Mouse (Mus musculus): ENCODE data around the gene Cdk19.

Gene Cdk19

DNA sequence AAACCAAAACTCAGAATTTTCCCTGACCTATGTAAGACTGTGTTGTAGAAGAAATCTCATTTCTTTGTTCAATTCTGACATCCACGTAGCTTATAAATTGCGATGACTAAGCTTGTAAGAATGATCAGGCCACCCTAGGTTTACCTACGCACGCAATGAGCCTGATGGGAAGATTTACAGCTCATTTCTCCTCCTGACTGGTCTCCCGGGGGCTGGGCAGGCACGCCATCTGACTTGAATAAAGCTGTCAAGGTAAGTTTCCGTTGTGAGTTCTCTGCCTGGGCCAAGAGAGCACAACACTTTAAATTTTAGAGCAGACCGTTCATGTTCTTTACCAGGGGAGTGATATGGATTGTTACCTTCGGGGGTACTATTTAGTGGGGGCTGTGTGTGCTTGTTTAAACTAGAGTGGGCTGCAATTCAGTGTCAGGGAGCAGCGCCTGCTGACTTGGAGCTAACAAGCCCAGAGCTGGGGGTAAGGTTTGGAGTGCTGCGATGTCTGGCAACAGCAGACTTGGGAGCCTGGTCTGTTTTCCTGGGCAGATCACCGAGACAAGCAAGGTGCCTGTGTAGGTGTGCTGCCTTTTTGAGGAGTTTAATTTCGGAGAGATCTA is at the start of gene Cdk19:
Cdk19 (plus strand) TSS at position 214 of the 614 bp plus-strand sequence.
- DNase-seq (ENCODE audit: low read depth, low spot score), result peak; percentile 52

DNA sequence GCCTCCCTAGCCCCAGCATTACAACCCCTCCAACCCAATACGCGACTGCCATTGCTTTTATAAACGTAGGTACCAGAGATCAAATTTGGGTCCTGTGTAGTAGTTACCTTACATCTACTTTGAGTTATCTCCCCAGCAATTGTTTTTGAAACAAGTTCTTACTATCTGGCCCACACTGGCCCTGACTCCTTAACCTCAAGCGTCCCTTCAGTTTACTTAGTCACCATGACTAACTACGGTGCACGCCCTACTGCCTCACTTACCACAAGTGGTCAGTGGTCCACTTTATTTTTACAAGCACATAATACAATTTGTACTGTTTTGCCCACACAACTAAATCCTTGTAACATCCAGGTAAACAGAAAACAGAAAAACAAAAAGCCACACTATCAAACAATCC is 46.7 kb upstream of the Cdk19 start:
- no peak for DNase-seq (ENCODE audit: low read depth, low spot score)

DNA sequence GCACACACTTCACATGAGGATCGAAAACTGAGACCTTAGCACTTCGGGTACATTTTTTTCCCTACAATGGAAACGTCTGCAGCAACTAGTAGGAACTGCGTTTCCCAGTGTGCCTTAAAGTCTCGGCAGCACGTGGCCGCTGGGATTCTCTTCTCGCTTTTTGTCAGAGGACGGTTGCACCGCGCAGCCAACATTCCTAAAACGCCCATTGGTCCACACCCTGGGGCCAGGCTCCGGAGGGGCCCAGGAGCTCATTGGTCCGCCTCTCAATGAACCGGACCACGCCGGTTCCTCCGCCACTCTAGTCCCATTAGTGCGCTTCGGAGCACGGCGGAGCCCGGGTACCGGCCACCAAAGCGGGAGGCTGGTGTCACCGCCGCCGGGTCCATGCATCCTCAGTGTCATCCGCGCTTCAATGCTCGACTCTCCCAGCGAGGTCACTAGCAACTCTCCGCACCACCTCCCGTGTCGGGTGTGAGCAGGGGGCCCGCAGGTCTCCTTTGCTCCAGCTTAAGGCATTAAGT is 38.7 kb upstream of the Cdk19 start:
- DNase-seq (ENCODE audit: low read depth, low spot score), result peak; percentile 93

DNA sequence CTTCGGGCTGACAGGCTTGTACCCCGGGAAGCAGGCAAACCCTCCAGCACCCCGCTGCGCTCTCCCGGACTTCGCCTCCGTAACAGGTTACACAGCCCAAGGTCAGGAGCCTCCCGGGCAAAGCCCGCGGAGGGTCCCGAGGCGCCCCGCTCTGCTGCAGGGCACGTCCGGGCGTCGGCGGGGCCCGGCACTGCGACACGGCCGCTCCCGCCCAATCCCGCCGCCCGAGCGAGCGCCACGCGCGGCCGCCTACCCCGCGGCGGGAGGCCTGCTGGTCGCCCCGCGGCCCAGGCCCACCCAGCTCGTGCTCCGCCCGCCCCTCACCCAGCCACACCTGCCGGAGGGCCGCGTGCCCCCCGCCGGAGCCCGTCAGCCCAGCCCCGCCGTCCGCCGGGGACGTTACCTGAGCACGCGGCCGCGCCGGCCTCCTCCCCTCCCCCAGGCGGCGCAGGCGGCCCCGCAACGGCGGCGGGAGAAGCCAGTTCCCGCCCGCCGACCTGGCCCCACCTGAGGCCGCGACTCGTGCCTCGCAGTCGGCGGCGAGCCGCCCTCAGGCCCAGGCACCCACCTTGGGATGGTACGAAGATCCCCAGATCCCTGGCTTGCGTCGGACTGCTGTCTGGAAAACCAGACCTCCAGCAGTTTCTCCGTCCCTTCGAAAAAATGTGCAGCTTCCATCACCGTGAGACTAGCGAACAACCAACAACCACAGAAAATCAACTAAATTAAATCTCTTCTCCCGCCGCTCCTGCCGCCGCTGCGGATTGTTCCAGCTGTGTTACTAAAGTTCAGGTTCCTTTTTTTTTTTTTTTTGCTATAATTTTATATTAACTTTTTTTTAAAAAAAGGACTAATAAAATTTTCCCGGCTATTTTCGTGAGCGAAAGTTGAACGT is 37.9 kb upstream of the Cdk19 start:
- DNase-seq (ENCODE audit: low read depth, low spot score), result peak; percentile 37

DNA sequence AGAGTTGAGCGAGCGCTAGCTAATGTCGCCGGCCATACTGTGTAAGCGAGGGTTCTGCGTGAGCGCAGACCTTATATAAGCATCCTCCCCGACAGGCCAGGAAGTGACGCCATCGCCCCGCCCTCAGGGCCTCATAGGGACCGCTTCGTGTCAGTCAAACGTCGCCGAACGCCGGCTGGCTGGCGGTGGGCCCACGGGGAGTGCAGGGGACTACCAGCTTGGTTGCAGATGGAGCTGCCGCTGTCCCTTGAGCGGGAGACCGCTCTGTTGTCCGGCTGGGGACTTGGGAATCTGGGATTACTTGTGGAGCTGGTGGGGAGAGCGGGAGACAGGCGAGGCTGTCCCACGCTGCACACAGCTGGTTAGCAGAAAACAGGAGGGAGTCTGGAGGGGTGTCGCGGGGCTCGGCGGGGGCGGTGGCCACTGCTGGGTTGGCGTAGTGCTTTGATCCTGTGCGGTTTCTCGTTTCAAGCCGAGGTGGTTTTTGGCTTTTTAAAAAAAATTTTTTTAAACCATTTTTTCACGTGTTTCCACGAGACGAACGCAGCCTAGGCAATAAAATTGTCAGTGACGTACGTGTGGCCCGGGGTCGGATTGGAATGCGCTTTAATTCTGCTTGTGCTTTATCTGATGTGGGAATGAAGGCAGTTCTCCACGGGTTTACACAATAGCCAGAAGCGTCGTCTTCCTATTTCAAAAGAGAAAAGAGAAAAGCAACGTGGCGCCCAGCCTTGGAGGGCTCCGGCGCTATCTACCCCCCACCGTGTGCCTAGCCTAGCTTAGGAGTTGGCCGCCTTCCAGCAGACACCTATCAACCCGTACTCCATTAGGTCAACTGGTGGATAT is 37.0 kb upstream of the Cdk19 start, which contains the start of gene Amd1:
Amd1 (minus strand) TSS at position 47 of the 846 bp plus-strand sequence.
- DNase-seq (ENCODE audit: low read depth, low spot score), result peak; percentile 99

DNA sequence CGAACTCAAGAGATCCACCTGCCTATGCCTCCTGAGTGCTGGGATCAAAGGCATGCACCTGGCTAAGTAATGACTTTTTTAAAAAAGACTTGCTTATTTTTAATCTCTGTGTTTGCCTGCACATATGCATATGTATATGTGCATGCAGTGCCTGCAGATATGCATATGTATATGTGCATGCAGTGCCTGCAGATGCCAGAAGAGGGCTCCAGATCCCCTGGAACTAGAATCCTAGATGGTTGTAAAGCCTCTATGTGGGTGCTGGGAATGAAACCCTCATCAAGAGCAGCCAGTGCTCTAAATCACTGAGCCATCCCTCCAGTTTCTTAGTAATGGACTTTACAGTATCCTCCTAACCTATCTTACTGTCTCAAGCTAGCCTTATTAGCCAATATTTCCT is 33.4 kb upstream of the Cdk19 start:
- no peak for DNase-seq (ENCODE audit: low read depth, low spot score)

DNA sequence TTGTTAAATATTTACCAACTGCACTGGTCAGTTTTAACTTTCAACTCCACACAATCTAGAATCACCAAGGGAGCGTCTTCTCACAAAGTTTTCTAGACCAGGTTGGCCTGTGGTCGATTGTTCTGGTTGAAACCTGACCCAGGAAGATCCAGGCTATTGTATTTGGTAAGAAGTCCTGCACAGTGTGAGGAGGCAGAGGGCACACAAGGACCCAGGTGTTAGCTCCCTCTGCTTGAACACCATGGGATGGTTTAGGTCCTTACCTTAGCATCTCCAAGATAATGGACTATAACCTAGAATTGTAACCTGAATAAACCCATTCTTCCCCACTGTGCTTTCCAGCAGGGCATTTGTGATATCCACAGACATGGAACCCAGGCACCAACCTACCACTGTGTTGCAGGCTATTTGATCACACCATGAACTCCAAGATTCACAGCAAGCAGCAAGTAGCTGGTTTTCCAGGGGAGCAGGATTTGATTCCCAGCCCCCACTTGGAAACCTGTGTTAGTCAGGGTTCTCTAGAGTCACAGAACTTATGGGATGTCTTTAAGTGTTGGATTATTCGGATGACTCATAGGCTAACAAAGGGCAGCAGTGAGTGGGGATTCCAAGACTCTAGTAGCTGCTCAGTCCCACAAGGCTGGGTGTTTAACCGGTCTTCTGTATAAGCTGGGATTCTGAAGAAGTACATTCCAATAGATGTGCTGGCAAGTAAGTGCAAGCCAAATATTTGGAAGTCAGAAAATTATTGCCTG is 31.4 kb upstream of the Cdk19 start:
- DNase-seq (ENCODE audit: low read depth, low spot score), result no peak

DNA sequence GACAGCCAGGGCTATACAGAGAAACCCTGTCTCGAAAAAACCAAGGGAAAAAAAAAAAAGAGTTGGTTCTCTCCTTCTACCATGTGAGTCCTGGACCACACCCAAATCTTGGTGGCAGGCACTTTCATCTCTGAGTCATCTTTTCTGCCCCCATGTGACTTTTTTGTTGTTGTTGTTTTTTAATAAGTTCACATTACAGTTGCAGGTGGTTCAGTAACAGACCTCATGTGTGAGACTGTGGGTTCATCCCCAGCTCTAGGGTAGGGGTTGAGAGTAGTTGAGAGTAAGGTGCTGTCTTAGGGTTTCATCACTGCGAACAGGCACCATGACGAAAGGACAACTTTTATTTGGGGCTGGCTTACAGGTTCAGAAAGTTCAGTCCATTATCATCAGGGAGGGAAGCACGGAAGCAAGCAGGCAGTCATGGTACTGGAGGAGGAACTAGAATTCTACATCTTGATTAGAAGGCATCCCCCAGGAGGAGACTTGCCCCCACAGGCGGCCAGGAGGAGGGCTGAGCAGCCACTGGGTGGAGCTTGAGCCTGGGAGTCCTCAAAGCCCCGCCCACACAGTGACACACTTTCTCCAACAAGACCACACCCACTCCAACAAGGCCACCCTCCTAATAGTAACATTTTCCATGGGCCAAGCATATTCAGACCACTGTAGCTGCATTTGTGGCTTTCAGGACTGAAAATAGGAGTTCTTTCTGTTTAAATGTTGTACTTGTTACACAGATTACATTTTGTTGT is 29.3 kb upstream of the Cdk19 start:
- no peak for DNase-seq (ENCODE audit: low read depth, low spot score)

DNA sequence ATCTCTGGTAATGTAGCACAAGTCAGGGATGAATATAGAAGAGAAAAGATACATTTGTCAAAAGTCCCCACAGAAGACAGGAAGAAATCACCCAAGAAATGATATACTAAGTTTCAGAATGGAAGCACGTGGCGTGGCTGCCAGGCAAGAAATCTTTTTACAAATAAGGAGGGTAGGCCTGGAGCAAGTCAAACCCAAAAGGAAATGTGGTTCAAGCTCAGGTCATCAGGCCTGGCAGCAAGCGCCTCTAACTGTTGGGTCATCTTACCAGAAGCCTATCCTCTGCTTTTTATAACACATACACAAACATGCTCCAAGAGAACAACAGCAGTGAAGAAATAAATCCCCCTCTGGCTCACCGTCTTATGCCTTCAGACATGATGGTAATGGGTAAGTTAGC is 26.6 kb upstream of the Cdk19 start:
- no peak for DNase-seq (ENCODE audit: low read depth, low spot score)

DNA sequence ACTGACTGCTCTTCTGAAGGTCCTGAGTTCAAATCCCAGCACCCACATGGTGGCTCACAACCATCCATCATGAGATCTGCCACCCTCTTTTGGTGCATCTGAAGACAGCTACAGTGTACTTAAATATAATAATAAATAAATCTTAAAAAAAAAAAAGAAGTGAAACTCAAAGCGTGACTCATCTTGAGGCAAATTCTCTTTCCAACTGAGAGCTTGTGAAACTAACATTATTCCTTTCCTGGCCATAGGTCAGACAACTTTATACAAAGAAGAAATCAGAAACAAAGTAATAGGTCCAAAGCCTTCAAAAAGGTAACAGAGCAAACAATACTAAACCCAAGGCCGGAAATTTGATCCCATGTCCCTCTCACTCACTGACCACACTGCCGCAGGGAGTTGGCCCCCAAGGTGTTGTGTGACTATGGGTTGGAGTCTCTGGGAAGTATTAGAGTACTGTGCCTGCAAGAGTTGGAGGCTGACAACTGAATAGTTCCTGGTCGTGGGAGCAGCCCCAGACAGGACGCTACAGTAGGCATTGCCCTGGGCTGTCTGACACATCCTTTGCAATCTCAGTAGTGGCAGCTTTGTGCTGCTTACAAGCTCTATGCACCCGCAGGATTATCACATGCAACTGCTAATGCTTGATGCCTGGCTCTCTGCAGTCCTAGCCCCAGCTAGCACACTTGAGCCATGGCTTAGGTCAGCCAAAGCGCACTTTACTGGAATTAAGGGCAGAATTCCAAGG is 22.4 kb upstream of the Cdk19 start:
- no peak for DNase-seq (ENCODE audit: low read depth, low spot score)

DNA sequence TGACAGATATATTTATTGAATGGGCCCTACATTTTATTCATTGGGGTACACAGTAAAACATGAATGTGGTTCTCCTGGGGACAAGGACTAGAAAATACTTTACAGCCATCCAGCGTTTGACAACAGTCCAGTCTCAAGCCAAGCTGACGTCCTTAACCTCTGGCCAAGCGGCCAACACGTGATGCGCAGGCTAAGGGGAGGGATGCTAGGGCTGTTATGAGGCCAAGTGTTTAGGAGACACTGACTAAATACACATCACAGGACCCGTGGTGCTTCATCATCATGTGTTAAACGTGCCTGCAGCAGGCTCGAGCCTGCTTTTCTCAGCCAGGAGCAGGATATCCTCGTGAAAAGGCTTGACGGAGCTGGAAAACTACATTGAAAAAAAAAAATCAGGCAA is 19.1 kb upstream of the Cdk19 start:
- no peak for DNase-seq (ENCODE audit: low read depth, low spot score)

DNA sequence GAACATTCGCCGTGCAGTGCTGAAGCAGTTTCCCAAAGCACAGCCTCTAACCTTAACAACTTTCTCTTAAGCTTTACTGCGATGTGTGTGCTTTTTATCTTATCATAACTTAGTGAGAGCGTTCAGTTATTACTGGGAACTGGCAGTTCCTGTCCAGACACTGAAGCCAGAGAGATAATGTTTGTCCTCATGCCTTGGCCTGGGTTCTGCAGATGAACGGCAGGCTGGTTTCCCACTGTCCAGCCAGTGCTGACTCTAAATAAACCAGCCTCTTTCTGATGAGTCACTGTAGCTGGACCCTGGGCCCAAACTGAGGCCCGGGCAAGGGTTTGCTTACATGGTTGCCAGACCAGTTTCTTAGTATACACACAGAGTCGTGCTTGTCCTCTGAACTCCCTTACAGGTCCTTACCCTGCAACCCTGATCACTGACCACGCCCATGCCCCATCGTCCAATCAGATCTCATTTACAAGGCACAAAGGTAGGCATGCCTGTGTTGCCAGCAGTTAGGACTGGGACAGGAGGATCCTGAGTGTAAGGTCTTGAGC is 11.3 kb upstream of the Cdk19 start:
- DNase-seq (ENCODE audit: low read depth, low spot score), result no peak

DNA sequence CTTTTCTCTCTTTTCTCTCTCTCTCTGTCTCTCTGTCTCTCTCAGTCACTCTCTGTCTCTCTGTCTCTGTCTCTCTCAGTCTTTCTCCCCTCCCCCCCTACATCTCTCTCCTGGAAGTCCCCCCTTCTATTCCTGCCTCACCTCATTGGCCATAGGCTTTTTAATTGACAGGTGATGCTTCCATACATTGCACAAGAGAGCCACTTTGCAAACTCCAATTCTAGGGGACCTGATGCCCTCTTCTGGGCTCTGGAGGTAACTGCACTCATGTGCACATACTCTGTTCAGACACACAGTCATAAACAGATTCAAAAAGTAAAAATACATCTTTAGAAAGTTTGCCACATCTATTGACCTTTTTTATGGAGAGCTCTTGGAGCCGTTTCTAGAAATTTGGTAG is 9.1 kb upstream of the Cdk19 start:
- no peak for DNase-seq (ENCODE audit: low read depth, low spot score)

DNA sequence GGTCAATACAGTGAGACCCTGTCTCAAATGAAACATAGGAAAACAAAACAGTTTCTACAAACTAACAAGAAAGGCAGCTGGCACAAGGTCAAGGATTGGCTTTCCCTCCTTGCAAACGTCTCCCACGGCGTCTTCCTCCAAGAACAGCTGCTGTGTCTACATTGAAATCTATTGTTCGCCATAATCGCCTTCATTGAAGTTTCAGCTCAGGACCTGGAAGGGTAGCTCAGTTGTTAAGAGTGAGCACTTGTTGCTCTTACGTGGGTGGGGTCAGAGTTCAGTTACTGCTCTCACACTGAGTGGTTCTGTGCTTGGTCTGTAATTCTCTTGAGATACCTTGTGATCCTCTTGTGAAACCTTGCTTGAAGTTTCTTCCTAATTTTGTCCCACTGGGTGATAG is 6.5 kb upstream of the Cdk19 start:
- no peak for DNase-seq (ENCODE audit: low read depth, low spot score)

DNA sequence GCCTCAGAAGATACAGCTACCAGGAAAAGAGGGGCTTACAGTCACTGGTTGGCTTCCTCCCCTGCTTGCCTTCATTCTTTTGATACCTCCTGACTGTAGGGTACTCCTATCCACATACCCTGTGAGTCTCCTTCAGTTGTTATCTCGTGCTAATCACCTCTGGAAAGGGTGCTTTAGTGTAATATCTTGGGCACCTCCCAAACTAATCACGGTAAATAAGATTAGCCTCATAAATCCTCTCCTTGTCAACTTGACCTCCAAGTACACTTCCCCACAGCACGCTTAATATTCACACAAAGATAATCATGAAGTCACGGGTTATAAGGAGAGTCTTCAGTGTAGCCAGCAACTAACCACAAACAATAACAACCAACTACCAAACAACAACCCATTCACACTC is 2.7 kb downstream of the Cdk19 start:
- no peak for DNase-seq (ENCODE audit: low read depth, low spot score)

DNA sequence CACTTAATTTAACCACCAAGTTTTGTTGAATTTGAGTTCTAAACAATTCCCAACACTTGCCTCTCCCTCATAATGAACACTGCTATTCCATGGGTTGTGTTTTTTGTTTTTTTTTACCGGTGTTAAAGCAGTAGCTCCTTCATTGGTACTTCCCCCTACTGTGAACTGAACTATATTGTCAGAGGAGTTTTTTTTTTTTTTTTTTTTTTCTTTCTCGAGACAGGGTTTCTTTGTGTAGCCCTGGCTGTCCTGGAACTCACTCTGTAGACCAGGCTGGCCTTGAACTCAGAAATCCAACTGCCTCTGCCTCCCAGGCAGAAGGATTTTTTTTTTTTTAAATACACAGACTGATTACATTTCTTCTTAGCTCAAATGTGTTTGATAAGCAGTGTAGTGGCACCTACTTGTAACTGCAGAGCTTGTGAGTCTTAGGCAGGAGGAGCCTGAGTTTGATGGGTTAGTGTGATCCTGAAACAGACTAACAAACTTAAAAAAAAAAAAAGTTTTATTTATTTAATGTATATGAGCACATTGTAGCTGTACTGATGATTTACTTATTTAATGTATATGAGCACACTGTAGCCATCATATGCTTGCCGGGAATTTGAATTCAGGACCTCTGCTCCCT is 7.5 kb downstream of the Cdk19 start:
- DNase-seq (ENCODE audit: low read depth, low spot score), result no peak

DNA sequence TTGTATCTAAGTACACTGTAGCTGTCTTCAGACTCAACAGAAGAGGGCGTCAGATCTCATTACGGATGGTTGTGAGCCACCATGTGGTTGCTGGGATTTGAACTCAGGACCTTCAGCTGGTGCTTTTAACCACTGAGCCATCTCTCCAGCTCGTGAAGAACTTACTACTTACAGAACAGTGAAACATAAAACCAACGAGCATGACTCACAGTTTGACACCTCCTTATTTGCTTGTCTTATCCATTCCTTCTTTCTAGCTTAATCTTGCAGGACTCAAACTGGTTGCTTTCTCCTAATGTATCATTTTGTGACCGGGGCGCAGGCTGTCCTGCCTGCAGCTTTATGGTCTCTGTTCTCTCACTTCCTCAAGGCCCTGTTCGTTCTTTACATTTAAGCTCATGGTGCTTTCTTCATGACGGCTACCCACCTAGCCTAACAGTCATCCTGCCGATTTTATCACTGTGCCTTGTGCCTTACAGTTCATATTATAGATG is 8.1 kb downstream of the Cdk19 start:
- DNase-seq (ENCODE audit: low read depth, low spot score), result no peak

DNA sequence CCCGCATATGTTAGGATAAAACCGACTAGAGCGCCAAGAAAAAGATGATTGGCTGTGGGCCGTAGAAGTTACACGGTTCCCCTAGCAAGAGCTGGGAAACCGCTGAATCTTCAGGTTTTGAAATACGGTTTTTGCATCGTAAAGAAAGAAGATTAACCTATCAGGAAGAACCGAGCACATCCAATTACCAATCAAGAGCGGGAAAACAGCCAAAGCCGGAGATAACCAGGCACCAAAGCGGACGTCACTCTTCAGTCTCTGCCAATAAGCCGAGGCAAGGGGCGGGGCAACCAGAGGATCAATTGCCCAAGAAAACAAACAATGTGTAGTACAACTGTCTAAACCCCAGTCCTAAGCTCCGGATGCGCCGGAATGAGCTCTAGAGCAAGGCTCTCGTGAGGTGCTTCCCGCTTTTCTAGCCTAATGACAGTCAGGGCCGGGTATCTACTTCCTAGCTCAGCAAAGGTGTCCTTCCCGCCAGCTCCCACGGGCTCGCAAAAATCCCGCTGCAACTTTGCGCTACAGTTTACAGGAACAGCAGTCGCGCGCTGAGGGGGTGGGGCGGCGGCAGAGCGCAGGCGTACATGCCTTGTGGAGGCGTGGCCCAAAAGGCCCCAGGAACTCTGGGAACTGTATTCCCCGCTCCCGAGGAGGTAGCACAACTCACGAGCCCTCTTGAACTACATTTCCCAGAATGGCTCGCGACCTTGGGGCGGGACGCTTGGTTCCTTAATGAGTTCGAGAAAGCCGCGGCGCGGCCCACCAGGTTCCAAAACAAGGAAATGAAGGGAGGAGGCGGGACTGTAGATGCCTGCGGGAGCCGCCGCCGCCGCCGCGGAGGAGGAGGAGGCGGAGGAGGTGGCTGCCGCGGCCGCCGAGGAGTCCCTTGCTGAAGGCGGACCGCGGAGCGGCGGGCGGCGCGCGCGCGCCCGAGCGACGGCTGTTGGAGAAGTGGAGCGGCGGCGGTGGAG is 9.5 kb downstream of the Cdk19 start:
- peak; percentile 99 for DNase-seq (ENCODE audit: low read depth, low spot score)

Data from mesoderm, embryonic 11.5 days (tissue).